Comparison of ENCODE assay signal across 10 mouse cellular contexts in the genomic region with DNA sequence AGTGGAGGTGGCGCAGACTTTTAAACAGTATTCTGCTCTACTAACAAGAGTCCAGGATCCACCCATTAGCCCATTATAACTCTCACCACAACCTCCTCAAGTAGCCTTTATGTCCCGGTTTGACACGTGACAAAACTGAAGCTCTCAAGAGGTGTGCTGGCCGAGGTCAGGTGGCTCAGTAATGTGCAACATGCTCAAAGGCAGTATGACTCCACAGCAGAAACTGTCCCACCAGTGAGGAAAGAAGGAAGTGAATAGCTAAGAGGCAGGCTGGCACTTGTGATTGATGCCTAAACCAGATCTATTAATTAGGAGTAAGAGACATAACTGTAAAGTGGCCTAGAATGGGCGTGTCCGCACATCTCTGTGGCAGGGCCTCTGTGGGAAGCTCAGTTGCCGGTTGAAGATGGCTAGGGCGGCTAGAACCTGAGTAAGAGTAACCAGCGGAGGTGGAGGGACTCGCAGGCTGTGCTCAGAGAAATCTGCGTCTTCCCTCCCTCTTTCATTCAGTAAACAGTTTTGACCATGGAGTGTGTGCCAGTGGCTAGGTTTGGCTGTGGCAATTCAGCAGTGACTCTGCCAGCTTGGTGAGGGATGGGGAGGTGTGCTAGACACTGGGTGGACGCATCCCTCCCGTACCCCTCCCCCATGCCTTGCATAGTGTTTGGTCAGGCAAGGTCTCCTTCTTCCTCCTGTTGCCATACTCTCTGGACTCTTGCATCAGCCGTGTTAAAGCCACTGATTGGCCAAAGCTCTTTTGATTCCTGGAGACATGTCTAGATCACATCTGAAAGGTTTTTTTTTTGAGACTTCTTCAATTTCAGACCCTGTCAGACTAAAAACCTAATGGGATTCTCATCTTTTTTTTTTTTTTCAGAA. TPM values are rescaled to one million over a fixed set of nuclear protein-coding genes. Genes with fewer than 3 reads are reported as not detected.
DNase-seq lines count a peak whose midpoint lies in the region; ATAC-seq and TF ChIP-seq lines count a peak whose summit lies in the region.
"Had no signal": no experiment of that assay in that cellular context is flagged by ENCODE, and none has a peak within 500 bp of the region (broad histone marks: within the 10 kb centered on the region; RNA-seq: fewer than 3 reads in every experiment).

No protein-coding gene starts in this region.

- no peaks in the 10 kb centered on the region for H3K36me3 ChIP-seq in hindbrain, embryonic 13.5 days
- H3K36me3 ChIP-seq in hindbrain, embryonic 14.5 days (replicated peaks; ENCODE audit: control insufficient read depth, insufficient read depth) = no peaks in the 10 kb centered on the region
- H3K36me3 ChIP-seq in G1E (replicated peaks) = no peaks in the 10 kb centered on the region
- H3K36me3 ChIP-seq in embryonic facial prominence, embryonic 13.5 days = no peaks in the 10 kb centered on the region
- no peaks in the 10 kb centered on the region for H3K36me3 ChIP-seq in lung, postnatal 0 days (ENCODE audit: insufficient read depth, low read length)

- no peak for TF ChIP-seq EP300 in lung, postnatal 0 days (IDR thresholded peaks at IDR 0.05)

- no peak for DNase-seq in hindbrain, embryonic 14.5 days (ENCODE audit: low spot score)
- no peak for DNase-seq in G1E (ENCODE audit: low spot score)
- DNase-seq in lung, postnatal 0 days (ENCODE audit: low spot score) = peak; percentile 70
- no peak for DNase-seq in layer of hippocampus, adult 2 months (ENCODE audit: low spot score in 2 of 2)
- DNase-seq in cerebellum, adult 9-10 months = no peak
- DNase-seq: cerebellum, postnatal 14 days; kidney, adult 8-10 months had no signal

- peak overlapping the region; percentile 13; the same call in 1 of the 2 replicates for H3K9ac ChIP-seq in hindbrain, embryonic 13.5 days
- H3K9ac ChIP-seq in hindbrain, embryonic 14.5 days = no peak overlapping the region
- H3K9ac ChIP-seq in embryonic facial prominence, embryonic 13.5 days = no peak overlapping the region
- H3K9ac ChIP-seq in lung, postnatal 0 days (replicated peaks; ENCODE audit: low read depth) = no peak overlapping the region

- TF ChIP-seq CTCF in G1E (IDR thresholded peaks at IDR 0.05; ENCODE audit: low read depth, low read length) = no peak
- TF ChIP-seq CTCF in lung, postnatal 0 days (IDR thresholded peaks at IDR 0.05) = no peak
- no peak for TF ChIP-seq CTCF in layer of hippocampus, adult 2 months (conservative IDR thresholded peaks at IDR 0.05)

- H3K27ac ChIP-seq in hindbrain, embryonic 13.5 days = no peak overlapping the region
- H3K27ac ChIP-seq in hindbrain, embryonic 14.5 days = no peak overlapping the region
- no peak overlapping the region for H3K27ac ChIP-seq in embryonic facial prominence, embryonic 13.5 days
- H3K27ac ChIP-seq in lung, postnatal 0 days (ENCODE audit: low read length) = no peak overlapping the region
- no peak overlapping the region for H3K27ac ChIP-seq in layer of hippocampus, adult 2 months

- 34% methylated on average over 14 of the region's 14 CpGs for WGBS in hindbrain, embryonic 13.5 days
- WGBS in hindbrain, embryonic 14.5 days = 32% methylated on average over 14 of the region's 14 CpGs
- 31% methylated on average over 14 of the region's 14 CpGs for WGBS in embryonic facial prominence, embryonic 13.5 days
- WGBS in lung, postnatal 0 days = 32% methylated on average over 14 of the region's 14 CpGs

- peaks cover 25% of the 10 kb centered on the region for H3K4me1 ChIP-seq in hindbrain, embryonic 13.5 days (replicated peaks)
- peaks cover 9% of the 10 kb centered on the region; the same call in 1 of the 2 replicates for H3K4me1 ChIP-seq in hindbrain, embryonic 14.5 days (replicated peaks; ENCODE audit: control insufficient read depth, insufficient read depth, low read length)
- peaks cover 61% of the 10 kb centered on the region for H3K4me1 ChIP-seq in G1E (ENCODE audit: insufficient read depth, low read depth, low read length)
- peaks cover 18% of the 10 kb centered on the region for H3K4me1 ChIP-seq in embryonic facial prominence, embryonic 13.5 days
- peaks cover 4% of the 10 kb centered on the region for H3K4me1 ChIP-seq in lung, postnatal 0 days (ENCODE audit: insufficient read depth, low read depth, low read length)

- no peak for ATAC-seq in hindbrain, embryonic 13.5 days (ENCODE audit: low FRiP score)
- no peak for ATAC-seq in hindbrain, embryonic 14.5 days (ENCODE audit: low FRiP score)
- ATAC-seq in G1E (ENCODE audit: extremely low read depth, insufficient number of reproducible peaks, low FRiP score, poor library complexity, severe bottlenecking) = peak; percentile 6; the same call in 1 of the 2 replicates
- no peak for ATAC-seq in embryonic facial prominence, embryonic 13.5 days (ENCODE audit: insufficient number of reproducible peaks, insufficient read depth, low FRiP score, low TSS enrichment, low read depth)
- no peak for ATAC-seq in lung, postnatal 0 days
- ATAC-seq in activated CD4-positive, CD25-positive, alpha-beta regulatory T cell, adult 4 months = no peak

- H3K27me3 ChIP-seq in hindbrain, embryonic 13.5 days = peaks cover 8% of the 10 kb centered on the region
- peaks cover 7% of the 10 kb centered on the region; the same call in 1 of the 2 replicates for H3K27me3 ChIP-seq in hindbrain, embryonic 14.5 days (ENCODE audit: control insufficient read depth, insufficient read depth, low read length)
- no peaks in the 10 kb centered on the region for H3K27me3 ChIP-seq in G1E (ENCODE audit: insufficient read depth, low read length)
- no peaks in the 10 kb centered on the region for H3K27me3 ChIP-seq in embryonic facial prominence, embryonic 13.5 days
- H3K27me3 ChIP-seq in lung, postnatal 0 days (replicated peaks; ENCODE audit: insufficient read depth, low read length) = no peaks in the 10 kb centered on the region

- no peak overlapping the region for H3K4me3 ChIP-seq in hindbrain, embryonic 13.5 days
- no peak overlapping the region for H3K4me3 ChIP-seq in hindbrain, embryonic 14.5 days (replicated peaks; ENCODE audit: low read length)
- H3K4me3 ChIP-seq in G1E (ENCODE audit: low read depth, low read length) = peak overlapping the region; percentile 67
- H3K4me3 ChIP-seq in embryonic facial prominence, embryonic 13.5 days = no peak overlapping the region; the same call in 1 of the 2 replicates
- H3K4me3 ChIP-seq in lung, postnatal 0 days (ENCODE audit: low read depth, low read length) = no peak overlapping the region
- no peak overlapping the region for H3K4me3 ChIP-seq in layer of hippocampus, adult 2 months

- H3K9me3 ChIP-seq in hindbrain, embryonic 13.5 days = no peaks in the 10 kb centered on the region
- no peaks in the 10 kb centered on the region for H3K9me3 ChIP-seq in hindbrain, embryonic 14.5 days (ENCODE audit: control insufficient read depth, low read length)
- H3K9me3 ChIP-seq in G1E (replicated peaks) = no peaks in the 10 kb centered on the region
- H3K9me3 ChIP-seq in embryonic facial prominence, embryonic 13.5 days = no peaks in the 10 kb centered on the region
- no peaks in the 10 kb centered on the region for H3K9me3 ChIP-seq in lung, postnatal 0 days (ENCODE audit: low read length)

- no peak overlapping the region; the same call in 1 of the 2 replicates for H3K4me2 ChIP-seq in hindbrain, embryonic 13.5 days
- H3K4me2 ChIP-seq in hindbrain, embryonic 14.5 days (replicated peaks) = no peak overlapping the region
- peak overlapping the region; percentile 90 for H3K4me2 ChIP-seq in embryonic facial prominence, embryonic 13.5 days
- H3K4me2 ChIP-seq in lung, postnatal 0 days (replicated peaks; ENCODE audit: low read depth, low read length) = no peak overlapping the region

RNA-seq across cellular contexts. Expression of a gene that starts 3.3 kb away (rescaled TPM):
- 6.6 and 8.1 TPM in 2 replicates for polyA plus RNA-seq in hindbrain, embryonic 13.5 days (2015; fragmentation: Nextera tagmentation; extraction: Ambion mirVana)
- polyA plus RNA-seq in hindbrain, embryonic 14.5 days (2014; fragmentation: Nextera tagmentation; extraction: Ambion mirVana) = 6.7 and 7.1 TPM in 2 replicates
- total RNA-seq in G1E (2014; fragmentation: Nextera tagmentation) (51.6 and 51.8 TPM in 2 replicates), G1E (2017) (7.5 and 8.4 TPM in 2 replicates)
- 38.4 and 41.0 TPM in 2 replicates for polyA plus RNA-seq in G1E (2012)
- 8.7 and 9.0 TPM in 2 replicates for polyA plus RNA-seq in embryonic facial prominence, embryonic 13.5 days (2015; fragmentation: Nextera tagmentation; extraction: Ambion mirVana)
- 11.6 and 16.0 TPM in 2 replicates for polyA plus RNA-seq in lung, postnatal 0 days (2015; fragmentation: Nextera tagmentation; extraction: Ambion mirVana)
- 1 to 10 TPM; 1.7 to 5.4 TPM for polyA plus RNA-seq in activated CD4-positive, CD25-positive, alpha-beta regulatory T cell, adult 4 months (2017; shearing (Covaris generic))
- 10 to 100 TPM; 13.1 to 13.3 TPM for total RNA-seq in layer of hippocampus, adult 2 months (2021)

RNA-seq across cellular contexts. Expression of a gene that starts 19.8 kb away (rescaled TPM):
- polyA plus RNA-seq in hindbrain, embryonic 13.5 days (2015; fragmentation: Nextera tagmentation; extraction: Ambion mirVana) = 1,428 and 1,433 TPM in 2 replicates
- polyA plus RNA-seq in hindbrain, embryonic 14.5 days (2014; fragmentation: Nextera tagmentation; extraction: Ambion mirVana) = 1,422 and 1,589 TPM in 2 replicates
- total RNA-seq in G1E (2014; fragmentation: Nextera tagmentation) (797 and 914 TPM in 2 replicates), G1E (2017) (868 and 1,005 TPM in 2 replicates)
- 155 and 240 TPM in 2 replicates for polyA plus RNA-seq in G1E (2012)
- 1,173 and 1,316 TPM in 2 replicates for polyA plus RNA-seq in embryonic facial prominence, embryonic 13.5 days (2015; fragmentation: Nextera tagmentation; extraction: Ambion mirVana)
- polyA plus RNA-seq in lung, postnatal 0 days (2015; fragmentation: Nextera tagmentation; extraction: Ambion mirVana) = 700 and 732 TPM in 2 replicates
- polyA plus RNA-seq in activated CD4-positive, CD25-positive, alpha-beta regulatory T cell, adult 4 months (2017; shearing (Covaris generic)) = 100 to 1,000 TPM; 222 to 226 TPM
- 100 to 1,000 TPM; 416 to 419 TPM for total RNA-seq in layer of hippocampus, adult 2 months (2021)

RNA-seq across cellular contexts. Expression of a gene that starts 21.7 kb away (rescaled TPM):
- polyA plus RNA-seq in hindbrain, embryonic 13.5 days (2015; fragmentation: Nextera tagmentation; extraction: Ambion mirVana) = 154 and 156 TPM in 2 replicates
- polyA plus RNA-seq in hindbrain, embryonic 14.5 days (2014; fragmentation: Nextera tagmentation; extraction: Ambion mirVana) = 126 and 136 TPM in 2 replicates
- 240 and 275 TPM in 2 replicates for total RNA-seq in G1E (2014; fragmentation: Nextera tagmentation)
- 329 and 337 TPM in 2 replicates for total RNA-seq in G1E (2017)
- polyA plus RNA-seq in G1E (2012) = 164 and 213 TPM in 2 replicates
- 173 and 177 TPM in 2 replicates for polyA plus RNA-seq in embryonic facial prominence, embryonic 13.5 days (2015; fragmentation: Nextera tagmentation; extraction: Ambion mirVana)
- polyA plus RNA-seq in lung, postnatal 0 days (2015; fragmentation: Nextera tagmentation; extraction: Ambion mirVana) = 157 and 182 TPM in 2 replicates
- polyA plus RNA-seq in activated CD4-positive, CD25-positive, alpha-beta regulatory T cell, adult 4 months (2017; shearing (Covaris generic)) = 100 to 1,000 TPM; 293 to 317 TPM
- 10 to 100 TPM; 87.9 to 92.9 TPM for total RNA-seq in layer of hippocampus, adult 2 months (2021)

RNA-seq across cellular contexts. Expression of a gene that starts 49.9 kb away (rescaled TPM):
- polyA plus RNA-seq in hindbrain, embryonic 13.5 days (2015; fragmentation: Nextera tagmentation; extraction: Ambion mirVana) = 18.5 and 20.6 TPM in 2 replicates
- 8.5 and 10.7 TPM in 2 replicates for polyA plus RNA-seq in hindbrain, embryonic 14.5 days (2014; fragmentation: Nextera tagmentation; extraction: Ambion mirVana)
- 20.5 and 21.2 TPM in 2 replicates for total RNA-seq in G1E (2014; fragmentation: Nextera tagmentation)
- total RNA-seq in G1E (2017) = 20.9 and 22.2 TPM in 2 replicates
- 7.8 and 8.1 TPM in 2 replicates for polyA plus RNA-seq in G1E (2012)
- polyA plus RNA-seq in embryonic facial prominence, embryonic 13.5 days (2015; fragmentation: Nextera tagmentation; extraction: Ambion mirVana) = 28.7 and 36.4 TPM in 2 replicates
- 10.4 and 11.3 TPM in 2 replicates for polyA plus RNA-seq in lung, postnatal 0 days (2015; fragmentation: Nextera tagmentation; extraction: Ambion mirVana)
- polyA plus RNA-seq in activated CD4-positive, CD25-positive, alpha-beta regulatory T cell, adult 4 months (2017; shearing (Covaris generic)) = 10 to 100 TPM; 27.4 to 30.8 TPM
- 1 to 10 TPM; 8.7 to 9.4 TPM for total RNA-seq in layer of hippocampus, adult 2 months (2021)

RNA-seq across cellular contexts. Expression of a gene that starts 50.2 kb away (rescaled TPM):
- 0.82 and 0.83 TPM in 2 replicates for polyA plus RNA-seq in hindbrain, embryonic 13.5 days (2015; fragmentation: Nextera tagmentation; extraction: Ambion mirVana)
- polyA plus RNA-seq in hindbrain, embryonic 14.5 days (2014; fragmentation: Nextera tagmentation; extraction: Ambion mirVana) = 0.43 and 0.67 TPM in 2 replicates
- total RNA-seq in G1E (2014; fragmentation: Nextera tagmentation) (not detected in 2 replicates), G1E (2017) (2.0 and 2.1 TPM in 2 replicates)
- polyA plus RNA-seq in G1E (2012) = 0.02 and 0.03 TPM in 2 replicates
- 0.56 and 0.74 TPM in 2 replicates for polyA plus RNA-seq in embryonic facial prominence, embryonic 13.5 days (2015; fragmentation: Nextera tagmentation; extraction: Ambion mirVana)
- polyA plus RNA-seq in lung, postnatal 0 days (2015; fragmentation: Nextera tagmentation; extraction: Ambion mirVana) = 2.1 and 2.5 TPM in 2 replicates
- under 1 TPM; 0.62 to 0.90 TPM for polyA plus RNA-seq in activated CD4-positive, CD25-positive, alpha-beta regulatory T cell, adult 4 months (2017; shearing (Covaris generic))
- total RNA-seq in layer of hippocampus, adult 2 months (2021) = 1 to 10 TPM; 1.0 to 1.1 TPM
